Mouse (Mus musculus) granulocyte monocyte progenitor cell, adult 5-6 weeks (primary cell): ENCODE measurements around the gene Clec2e. TPM values are rescaled to one million over a fixed set of nuclear protein-coding genes. Genes with fewer than 3 reads are reported as not detected.
"Not testable (repeated sequence)": the region's sequence is repeated elsewhere in the genome, so short reads cannot be mapped to it uniquely, and the experiment has no call there.

Source experiments
- ATAC-seq: replicated peaks from 2 replicates; pipeline ENCODE4 v1.8.0; 2016; ENCODE audit warnings: mild to moderate bottlenecking, moderate TSS enrichment, inconsistent platforms; ENCODE audit not compliant: poor library complexity, severe bottlenecking
- total RNA-seq, 2 experiments: library from RNA; stranded (forward) in 1 of 2; stranded (reverse) in 1 of 2; fragments of 200-712, 200-1000 nt in 1 of 2; fragments of >200 nt in 1 of 2; fragmentation: Nextera tagmentation in 1 of 2; gene quantifications; 2 replicates each; pipeline ENCODE4 v1.2.3; 2014 to 2017

Clec2e gene
- not detected in 2 replicates for total RNA-seq (2014; fragmentation: Nextera tagmentation)
- not detected in 2 replicates for total RNA-seq (2017)

DNA sequence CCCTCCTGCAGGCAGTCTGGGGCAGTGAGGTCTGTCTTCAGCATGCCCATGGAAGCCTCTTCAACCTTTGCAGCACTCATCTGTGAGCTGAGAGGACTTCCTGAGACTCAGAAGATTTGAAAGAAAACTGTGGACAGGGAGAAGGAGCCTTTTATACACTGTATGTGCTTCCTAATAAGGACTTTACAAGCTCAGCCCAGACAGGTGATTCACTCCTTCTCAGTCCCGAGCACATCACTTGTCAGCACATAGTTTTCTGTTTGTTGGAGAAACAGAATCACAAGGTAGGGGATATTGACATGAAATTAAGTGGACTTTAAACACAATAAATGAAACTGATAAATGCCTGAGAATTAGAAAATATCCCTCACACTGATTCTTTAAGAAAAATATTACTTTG, at the start of gene Clec2e:
TSS of gene Clec2e (minus strand) at position 120 of the 400 bp plus-strand sequence.
- not testable (repeated sequence) for ATAC-seq

DNA sequence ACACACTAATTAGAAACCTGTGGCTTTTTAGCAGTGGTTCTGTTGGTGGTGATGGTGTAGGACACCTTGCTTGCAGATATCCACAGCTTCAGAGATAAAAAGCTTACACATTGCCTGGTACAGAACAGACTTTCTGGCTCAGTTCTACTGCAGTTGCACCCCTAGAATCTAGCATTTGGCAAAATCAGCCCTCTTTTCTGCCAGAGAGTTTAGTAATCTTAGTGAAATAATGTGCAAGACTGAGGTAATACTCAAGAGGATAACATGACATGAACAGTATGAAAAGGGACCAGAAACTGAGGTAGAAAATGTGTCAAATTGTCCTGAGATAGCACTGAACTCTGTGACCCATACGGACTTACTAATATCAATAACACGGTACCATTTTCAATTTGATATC, 46.1 kb upstream of the Clec2e start:
- ATAC-seq, result no peak

- peak; percentile 58; the same call in 1 of the 2 replicates for ATAC-seq
Observed at GRCm38 (mm10) chr6:129132604-129133341, 32.1 kb upstream of the Clec2e start.

DNA sequence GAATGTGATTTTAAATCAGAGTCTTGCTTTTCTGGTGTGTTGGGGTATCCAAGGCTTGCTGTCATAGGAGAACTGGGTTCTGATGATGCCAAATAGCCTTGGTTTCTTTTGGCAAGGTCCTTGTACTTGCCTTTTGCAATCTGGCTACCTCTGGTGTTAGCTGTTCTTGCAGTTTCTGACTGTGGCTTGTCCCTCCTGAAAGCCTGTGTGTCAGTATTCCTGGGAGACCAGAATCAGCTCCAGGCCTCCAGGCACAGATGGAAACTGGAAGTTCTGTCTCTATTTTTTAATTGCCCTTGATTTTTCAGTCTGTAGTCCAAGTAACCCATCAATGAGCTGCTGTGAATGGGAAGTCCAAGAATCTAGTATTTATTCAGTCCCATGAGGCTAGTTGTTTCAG, 26.1 kb upstream of the Clec2e start:
- ATAC-seq, result no peak

- not testable (repeated sequence) for ATAC-seq
Observed at GRCm38 (mm10) chr6:129124531-129124930, 23.8 kb upstream of the Clec2e start.

- peak; percentile 88 for ATAC-seq
Observed at GRCm38 (mm10) chr6:129116223-129116622, 15.5 kb upstream of the Clec2e start.

DNA sequence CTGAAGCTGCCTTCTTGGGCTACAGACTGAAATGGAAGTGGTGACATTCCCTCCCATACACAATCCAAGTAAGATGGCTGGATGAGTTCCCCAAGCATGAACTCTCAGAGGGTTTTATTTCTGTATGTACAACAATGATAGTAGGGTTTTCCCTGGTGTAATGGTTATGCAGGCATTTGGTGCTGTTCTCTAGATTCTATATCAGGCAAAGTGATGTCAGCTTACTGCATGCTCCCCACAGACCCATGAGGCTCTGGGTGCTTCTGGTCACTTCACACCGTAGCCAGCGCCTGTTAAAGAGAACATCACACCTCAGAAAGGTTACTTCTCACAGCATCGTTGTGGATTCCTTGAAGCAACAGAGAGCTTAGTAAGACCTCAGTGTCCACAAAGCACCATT, 13.5 kb upstream of the Clec2e start:
- ATAC-seq, result not testable (repeated sequence)

GRCm38 (mm10) chr6:129113769-129114168, 13.1 kb upstream of the Clec2e start:
- no peak for ATAC-seq

- peak; percentile 37 for ATAC-seq
Observed at GRCm38 (mm10) chr6:129113030-129113673, 12.4 kb upstream of the Clec2e start.

- ATAC-seq, result peak; percentile 20; the same call in 1 of the 2 replicates
Observed at GRCm38 (mm10) chr6:129112526-129112925, 11.8 kb upstream of the Clec2e start.

DNA sequence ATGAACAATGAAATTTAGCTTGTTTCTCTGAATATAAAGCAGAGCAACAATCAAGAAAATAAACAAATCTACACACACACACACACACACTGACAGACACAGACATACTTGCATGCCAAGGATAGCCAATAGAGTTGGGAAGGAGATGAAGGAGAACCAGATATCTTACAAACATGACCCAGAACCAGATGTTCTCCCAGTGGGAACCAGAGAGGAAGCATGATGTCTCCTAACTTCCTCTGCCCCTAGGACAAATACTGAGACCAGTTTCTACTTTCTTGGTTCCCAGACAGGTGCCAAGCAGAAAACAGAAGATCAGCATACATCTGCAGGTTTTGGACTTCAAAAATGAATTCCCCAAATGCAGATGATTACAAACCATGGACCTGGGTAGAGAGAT, 7.2 kb upstream of the Clec2e start:
- ATAC-seq, result no peak

DNA sequence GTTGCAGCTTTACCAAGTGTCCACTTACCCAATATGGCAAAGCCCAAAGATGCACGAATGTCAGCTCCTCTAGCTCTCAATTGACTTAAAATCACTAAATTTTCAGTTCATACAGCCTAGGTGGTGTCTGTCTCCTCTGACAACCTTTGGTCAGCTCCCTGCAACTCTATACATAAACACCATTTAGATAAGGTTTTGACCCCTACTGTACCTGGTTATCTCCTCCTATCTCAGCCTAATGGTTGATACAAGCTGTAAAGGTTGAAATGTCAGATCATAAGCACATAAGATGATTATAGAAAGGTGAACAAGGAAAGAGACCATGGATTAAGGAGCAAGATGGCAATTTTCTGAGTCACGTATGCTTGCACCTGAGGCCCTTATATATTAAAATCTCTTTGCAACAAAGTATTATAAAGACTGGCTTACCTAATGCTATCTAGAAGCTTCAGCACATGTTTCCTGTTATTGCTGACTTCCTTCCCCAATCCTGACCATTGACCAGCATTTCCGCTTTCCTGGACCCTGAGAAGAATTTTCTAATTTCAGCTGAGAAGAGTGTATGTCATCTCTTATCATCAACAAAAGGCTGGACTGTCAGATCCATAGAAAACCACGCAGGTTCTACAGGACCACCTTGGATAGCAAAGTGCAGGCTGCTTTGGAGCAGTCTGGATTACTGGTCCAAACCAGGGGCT, 2.3 kb upstream of the Clec2e start:
- ATAC-seq, result peak; percentile 91

DNA sequence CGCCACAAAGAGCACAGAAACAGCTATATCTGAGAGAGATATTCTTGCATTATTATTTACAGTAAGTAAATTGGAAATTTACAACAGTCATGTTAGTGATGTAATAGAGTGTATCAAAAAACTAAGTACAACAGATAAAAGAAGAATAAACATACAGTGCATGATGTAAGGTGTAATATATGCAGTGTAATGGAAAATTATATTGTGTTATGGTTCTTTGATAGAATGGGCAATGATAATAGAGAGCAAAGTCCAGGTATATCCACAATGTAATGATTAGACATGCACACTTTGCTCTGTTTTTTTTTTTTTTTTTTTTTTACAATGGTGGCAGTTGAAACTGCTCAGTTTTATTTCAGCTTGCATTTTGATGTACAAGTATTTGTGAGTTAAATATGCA, 891 bp upstream of the Clec2e start:
- no peak for ATAC-seq

DNA sequence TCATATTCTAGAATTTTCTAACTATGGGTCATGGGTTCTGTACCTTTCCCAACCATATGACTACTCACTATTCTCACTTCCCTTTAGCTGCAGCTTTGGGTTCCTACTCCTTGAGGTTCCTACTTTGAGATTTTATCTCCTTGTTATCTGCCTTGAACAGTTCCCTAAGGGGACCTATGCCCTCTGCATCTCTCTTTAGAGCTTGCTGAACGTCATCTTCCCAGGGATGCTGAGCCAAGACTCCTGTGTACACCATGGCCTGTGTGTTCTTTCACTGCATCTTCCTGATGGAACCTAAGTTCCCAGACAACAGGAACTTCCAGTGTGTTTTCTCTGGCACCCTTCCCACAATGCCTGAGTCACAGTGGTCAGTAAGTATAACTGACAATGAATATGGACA, 2.8 kb downstream of the Clec2e start:
- ATAC-seq, result peak; percentile 91

DNA sequence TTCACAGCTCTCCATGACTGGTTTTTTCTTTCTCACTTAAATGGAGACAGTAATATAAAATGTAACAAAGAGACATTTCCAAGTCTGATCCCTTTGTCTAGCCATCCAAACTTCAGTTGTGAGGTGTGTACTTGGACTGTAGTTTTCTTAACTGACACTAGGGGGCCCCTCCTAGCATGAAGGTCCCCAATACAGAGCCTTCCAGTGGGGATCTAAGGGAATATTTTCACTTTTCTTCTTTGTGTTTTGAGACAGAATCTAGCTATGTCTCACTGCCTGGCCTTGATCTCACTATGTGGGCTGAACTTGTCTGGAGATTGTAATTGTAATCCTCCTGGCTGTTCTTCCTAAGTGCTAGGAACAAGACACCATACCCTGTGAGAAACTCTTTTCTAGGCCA, 5.5 kb downstream of the Clec2e start:
- peak; percentile 54; the same call in 1 of the 2 replicates for ATAC-seq

DNA sequence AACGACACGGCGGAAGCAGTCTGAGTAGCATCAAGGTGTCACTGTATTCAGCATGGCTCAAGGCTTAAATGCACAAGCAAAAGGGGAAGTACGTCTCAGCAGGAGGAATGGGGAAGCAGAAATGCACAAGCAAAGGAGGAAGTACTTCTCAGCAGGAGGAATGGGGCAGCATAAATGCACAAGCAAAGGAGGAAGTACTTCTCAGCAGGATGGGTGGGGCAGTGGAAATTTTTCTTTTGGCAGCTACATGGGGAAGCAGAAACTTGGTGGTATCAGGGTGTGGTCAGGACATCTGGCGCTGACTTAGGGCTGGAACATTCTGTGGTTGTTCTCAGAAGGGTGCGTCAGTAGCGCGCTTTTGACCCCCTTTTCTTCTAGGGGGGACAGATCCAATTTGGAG, 12.1 kb downstream of the Clec2e start:
- not testable (repeated sequence) for ATAC-seq

GRCm38 (mm10) chr6:129088161-129088560, 12.6 kb downstream of the Clec2e start:
- ATAC-seq, result no peak

DNA sequence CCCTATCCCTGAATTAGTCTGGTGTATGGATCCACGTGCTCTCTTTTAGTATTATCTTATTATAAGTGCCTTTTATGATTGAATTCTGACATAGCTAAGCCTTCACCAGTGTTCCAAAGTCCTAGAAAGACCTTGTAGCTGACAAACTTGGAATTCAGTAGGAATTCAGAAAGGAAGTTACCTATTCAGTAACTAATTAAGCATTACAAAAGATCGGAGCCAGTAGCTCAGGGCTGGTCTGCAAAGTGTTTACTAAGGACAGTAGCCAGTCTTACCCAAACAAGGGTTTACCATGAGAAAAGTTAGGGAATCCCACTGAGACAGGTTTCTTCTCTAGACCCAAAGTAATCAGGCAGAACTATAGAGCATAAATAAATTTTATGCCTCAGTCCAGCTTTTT, 14.7 kb downstream of the Clec2e start:
- ATAC-seq, result not testable (repeated sequence)

GRCm38 (mm10) chr6:129085098-129085497, 15.6 kb downstream of the Clec2e start:
- ATAC-seq, result no peak

DNA sequence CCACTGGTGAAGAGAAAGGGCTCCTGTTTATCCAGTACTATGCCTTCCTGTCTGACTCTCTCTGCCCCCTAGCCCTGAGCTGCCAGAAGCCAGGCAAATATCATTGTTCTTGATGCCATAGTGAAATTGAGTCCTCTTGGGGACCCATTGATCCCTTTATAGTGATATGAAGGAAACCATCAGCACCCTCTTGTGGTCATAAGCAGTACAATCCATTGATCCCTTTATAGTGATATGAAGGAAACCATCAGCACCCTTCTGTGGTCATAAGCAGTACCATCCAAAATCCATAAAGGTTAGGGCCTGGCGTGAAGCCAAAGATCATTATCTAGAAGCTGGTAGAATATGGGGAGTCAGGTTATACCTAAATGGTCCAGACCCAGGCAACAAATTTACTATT, 33.7 kb downstream of the Clec2e start:
- peak; percentile 93 for ATAC-seq

GRCm38 (mm10) chr6:129066530-129066929, 34.2 kb downstream of the Clec2e start:
- no peak for ATAC-seq
